Mouse (Mus musculus): ENCODE measurements at regions not wholly inside any gene's neighbourhood (a gene's known extent, or its start where the extent isn't known, plus 50 kb on each side); places are given as distances from the start of the nearest gene placed in this dataset.

GRCm38 (mm10) chr15:63559293-63559692, 285.7 kb downstream of the Gsdmc2 start:
- no peak for ATAC-seq (replicated peaks; ENCODE audit: poor library complexity, severe bottlenecking)

- ATAC-seq (replicated peaks; ENCODE audit: poor library complexity, severe bottlenecking): no peak
These were observed 286.3 kb downstream of the Gsdmc2 start for GRCm38 (mm10) chr15:63558691-63559090.

- ATAC-seq (replicated peaks; ENCODE audit: poor library complexity, severe bottlenecking): no peak
These were observed 287.2 kb downstream of the Gsdmc2 start for GRCm38 (mm10) chr15:63557816-63558215.

- no peak for ATAC-seq (replicated peaks; ENCODE audit: poor library complexity, severe bottlenecking)
These were observed 291.4 kb downstream of the Gsdmc2 start for GRCm38 (mm10) chr15:63553597-63553996.

GRCm38 (mm10) chr15:63532337-63533055, 312.5 kb downstream of the Gsdmc2 start:
- no peak for ATAC-seq (replicated peaks; ENCODE audit: poor library complexity, severe bottlenecking)

- ATAC-seq (replicated peaks; ENCODE audit: poor library complexity, severe bottlenecking): no peak
These were observed 317.7 kb downstream of the Gsdmc2 start for GRCm38 (mm10) chr15:63527318-63527717.

GRCm38 (mm10) chr15:63526820-63527219, 318.2 kb downstream of the Gsdmc2 start:
- no peak for ATAC-seq (replicated peaks; ENCODE audit: poor library complexity, severe bottlenecking)

- no peak for ATAC-seq (replicated peaks; ENCODE audit: poor library complexity, severe bottlenecking)
These were observed 327.7 kb downstream of the Gsdmc2 start for GRCm38 (mm10) chr15:63517301-63517700.

GRCm38 (mm10) chr15:63500453-63500852, 344.5 kb downstream of the Gsdmc2 start:
- peak; percentile 24 for ATAC-seq (replicated peaks; ENCODE audit: poor library complexity, severe bottlenecking)

GRCm38 (mm10) chr15:63498483-63498882, 346.5 kb downstream of the Gsdmc2 start:
- ATAC-seq (replicated peaks; ENCODE audit: poor library complexity, severe bottlenecking): peak; percentile 88

GRCm38 (mm10) chr15:63497207-63497606, 347.8 kb downstream of the Gsdmc2 start:
- ATAC-seq (replicated peaks; ENCODE audit: poor library complexity, severe bottlenecking): peak; percentile 88

- no peak for ATAC-seq (replicated peaks; ENCODE audit: poor library complexity, severe bottlenecking)
These were observed 360.1 kb downstream of the Gsdmc2 start for GRCm38 (mm10) chr15:63484910-63485309.

GRCm38 (mm10) chr15:63484217-63484887, 360.6 kb downstream of the Gsdmc2 start:
- ATAC-seq (replicated peaks; ENCODE audit: poor library complexity, severe bottlenecking): no peak

GRCm38 (mm10) chr15:63479270-63479805, 365.6 kb downstream of the Gsdmc2 start:
- no peak for ATAC-seq (replicated peaks; ENCODE audit: poor library complexity, severe bottlenecking)

- ATAC-seq (replicated peaks; ENCODE audit: poor library complexity, severe bottlenecking): no peak
These were observed 378.1 kb downstream of the Gsdmc2 start for GRCm38 (mm10) chr15:63466916-63467315.

GRCm38 (mm10) chr15:63452529-63452928, 392.4 kb downstream of the Gsdmc2 start:
- no peak for ATAC-seq (replicated peaks; ENCODE audit: poor library complexity, severe bottlenecking)

GRCm38 (mm10) chr15:63446288-63446687, 398.7 kb downstream of the Gsdmc2 start:
- ATAC-seq (replicated peaks; ENCODE audit: poor library complexity, severe bottlenecking): no peak

- ATAC-seq (replicated peaks; ENCODE audit: poor library complexity, severe bottlenecking): no peak
These were observed 400.0 kb downstream of the Gsdmc2 start for GRCm38 (mm10) chr15:63445016-63445415.

- ATAC-seq (replicated peaks; ENCODE audit: poor library complexity, severe bottlenecking): no peak
These were observed 402.7 kb downstream of the Gsdmc2 start for GRCm38 (mm10) chr15:63442146-63442780.

GRCm38 (mm10) chr15:63412649-63413048, 432.3 kb downstream of the Gsdmc2 start:
- ATAC-seq (replicated peaks; ENCODE audit: poor library complexity, severe bottlenecking): no peak

- ATAC-seq (replicated peaks; ENCODE audit: poor library complexity, severe bottlenecking): no peak
These were observed 433.2 kb downstream of the Gsdmc2 start for GRCm38 (mm10) chr15:63411771-63412118.

All from granulocyte monocyte progenitor cell, adult 5-6 weeks (primary cell).